Mouse (Mus musculus): ENCODE measurements around the gene Nek6. TPM values are rescaled to one million over a fixed set of nuclear protein-coding genes. Genes with fewer than 3 reads are reported as not detected.

The Nek6 gene
- polyA plus RNA-seq, 1 experiment from 2014 or later: 35.1 TPM

GRCm38 (mm10) chr2:38521618-38522017 lies 10.2 kb downstream of the Nek6 start:
- Histone ChIP-seq H3K9me3 (replicated peaks; ENCODE audit: low read length) (no peaks in the 10 kb centered on the region), H3K4me3 (replicated peaks; ENCODE audit: low read depth, low read length) (no peak overlapping the region), H3K9ac (ENCODE audit: low read depth, low read length) (no peak overlapping the region), H3K27me3 (ENCODE audit: insufficient read depth, low read length) (no peaks in the 10 kb centered on the region), H3K27ac (no peak overlapping the region), H3K36me3 (ENCODE audit: insufficient read depth, low read length) (no peaks in the 10 kb centered on the region), H3K4me2 (ENCODE audit: low read length) (no peak overlapping the region), H3K4me1 (replicated peaks; ENCODE audit: insufficient read depth, low read length) (peaks cover 5% of the 10 kb centered on the region)
- ATAC-seq (replicated peaks; ENCODE audit: low FRiP score, low read depth): no peak
- 85% methylated on average over 12 of the region's 12 CpGs for WGBS
- TF ChIP-seq CTCF (IDR thresholded peaks at IDR 0.05; ENCODE audit: low read depth): no peak
- no peak for DNase-seq (ENCODE audit: low spot score)

- no peak for TF ChIP-seq CTCF (IDR thresholded peaks at IDR 0.05; ENCODE audit: low read depth)
- H3K9ac ChIP-seq (ENCODE audit: low read depth, low read length): no peak overlapping the region
- ATAC-seq (replicated peaks; ENCODE audit: low FRiP score, low read depth) (peak; percentile 29; the same call in 1 of the 2 replicates), DNase-seq (ENCODE audit: low spot score) (peak; percentile 40)
- WGBS: 53% methylated on average over 2 of the region's 2 CpGs
- no peaks in the 10 kb centered on the region for H3K9me3 ChIP-seq (replicated peaks; ENCODE audit: low read length)
- no peak overlapping the region for H3K27ac ChIP-seq
- no peak overlapping the region for H3K4me2 ChIP-seq (ENCODE audit: low read length)
- H3K27me3 ChIP-seq (ENCODE audit: insufficient read depth, low read length): no peaks in the 10 kb centered on the region
- H3K4me3 ChIP-seq (replicated peaks; ENCODE audit: low read depth, low read length): no peak overlapping the region
- no peaks in the 10 kb centered on the region; the same call in 1 of the 2 replicates for H3K4me1 ChIP-seq (replicated peaks; ENCODE audit: insufficient read depth, low read length)
- H3K36me3 ChIP-seq (ENCODE audit: insufficient read depth, low read length): no peaks in the 10 kb centered on the region
Observed at GRCm38 (mm10) chr2:38522354-38522753, 10.9 kb downstream of the Nek6 start.

GRCm38 (mm10) chr2:38523781-38524445 lies 12.5 kb downstream of the Nek6 start:
- DNase-seq (ENCODE audit: low spot score): no peak
- Histone ChIP-seq H3K9ac (ENCODE audit: low read depth, low read length) (no peak overlapping the region), H3K27ac (peak overlapping the region; percentile 33; the same call in 1 of the 2 replicates), H3K9me3 (replicated peaks; ENCODE audit: low read length) (no peaks in the 10 kb centered on the region), H3K36me3 (ENCODE audit: insufficient read depth, low read length) (no peaks in the 10 kb centered on the region), H3K4me3 (replicated peaks; ENCODE audit: low read depth, low read length) (no peak overlapping the region), H3K4me2 (ENCODE audit: low read length) (no peak overlapping the region), H3K4me1 (replicated peaks; ENCODE audit: insufficient read depth, low read length) (no peaks in the 10 kb centered on the region; the same call in 1 of the 2 replicates), H3K27me3 (ENCODE audit: insufficient read depth, low read length) (no peaks in the 10 kb centered on the region)
- WGBS: 70% methylated on average over 10 of the region's 10 CpGs
- no peak for TF ChIP-seq CTCF (IDR thresholded peaks at IDR 0.05; ENCODE audit: low read depth)
- peak; percentile 81 for ATAC-seq (replicated peaks; ENCODE audit: low FRiP score, low read depth)

- H3K27ac ChIP-seq: no peak overlapping the region
- WGBS: 83% methylated on average over 3 of the region's 3 CpGs
- TF ChIP-seq CTCF (IDR thresholded peaks at IDR 0.05; ENCODE audit: low read depth): no peak
- no peak for ATAC-seq (replicated peaks; ENCODE audit: low FRiP score, low read depth)
- H3K4me3 ChIP-seq (replicated peaks; ENCODE audit: low read depth, low read length): no peak overlapping the region
- peaks cover under 1% of the 10 kb centered on the region for H3K4me1 ChIP-seq (replicated peaks; ENCODE audit: insufficient read depth, low read length)
- no peak overlapping the region for H3K9ac ChIP-seq (ENCODE audit: low read depth, low read length)
- no peaks in the 10 kb centered on the region for H3K9me3 ChIP-seq (replicated peaks; ENCODE audit: low read length)
- no peak for DNase-seq (ENCODE audit: low spot score)
- H3K4me2 ChIP-seq (ENCODE audit: low read length): no peak overlapping the region
- no peaks in the 10 kb centered on the region for H3K27me3 ChIP-seq (ENCODE audit: insufficient read depth, low read length)
- no peaks in the 10 kb centered on the region for H3K36me3 ChIP-seq (ENCODE audit: insufficient read depth, low read length)
Observed at GRCm38 (mm10) chr2:38525034-38525433, 13.6 kb downstream of the Nek6 start.

GRCm38 (mm10) chr2:38529582-38530152 lies 18.2 kb downstream of the Nek6 start:
- Histone ChIP-seq H3K27me3 (ENCODE audit: insufficient read depth, low read length) (no peaks in the 10 kb centered on the region), H3K9me3 (replicated peaks; ENCODE audit: low read length) (no peaks in the 10 kb centered on the region), H3K27ac (no peak overlapping the region), H3K4me3 (replicated peaks; ENCODE audit: low read depth, low read length) (no peak overlapping the region), H3K9ac (ENCODE audit: low read depth, low read length) (no peak overlapping the region), H3K4me1 (replicated peaks; ENCODE audit: insufficient read depth, low read length) (peaks cover 19% of the 10 kb centered on the region), H3K36me3 (ENCODE audit: insufficient read depth, low read length) (no peaks in the 10 kb centered on the region), H3K4me2 (ENCODE audit: low read length) (no peak overlapping the region)
- no peak for DNase-seq (ENCODE audit: low spot score)
- 77% methylated on average over 14 of the region's 14 CpGs for WGBS
- TF ChIP-seq CTCF (IDR thresholded peaks at IDR 0.05; ENCODE audit: low read depth): no peak
- no peak for ATAC-seq (replicated peaks; ENCODE audit: low FRiP score, low read depth)

GRCm38 (mm10) chr2:38530955-38531381 lies 19.5 kb downstream of the Nek6 start:
- H3K27me3 ChIP-seq (ENCODE audit: insufficient read depth, low read length): no peaks in the 10 kb centered on the region
- DNase-seq (ENCODE audit: low spot score) (peak; percentile 63), ATAC-seq (replicated peaks; ENCODE audit: low FRiP score, low read depth) (peak; percentile 89)
- H3K4me3 ChIP-seq (replicated peaks; ENCODE audit: low read depth, low read length): no peak overlapping the region
- 10% methylated on average over 6 of the region's 6 CpGs for WGBS
- H3K9ac ChIP-seq (ENCODE audit: low read depth, low read length): 0 out of 2 replicates have a peak overlapping the region, but pooled peaks have one; percentile 15
- H3K36me3 ChIP-seq (ENCODE audit: insufficient read depth, low read length): no peaks in the 10 kb centered on the region
- no peak overlapping the region for H3K4me2 ChIP-seq (ENCODE audit: low read length)
- TF ChIP-seq CTCF (IDR thresholded peaks at IDR 0.05; ENCODE audit: low read depth): no peak
- H3K27ac ChIP-seq: peak overlapping the region; percentile 50
- H3K4me1 ChIP-seq (replicated peaks; ENCODE audit: insufficient read depth, low read length): peaks cover 21% of the 10 kb centered on the region
- no peaks in the 10 kb centered on the region for H3K9me3 ChIP-seq (replicated peaks; ENCODE audit: low read length)

Measured in kidney, postnatal 0 days (tissue).